Mouse (Mus musculus) forebrain, embryonic 14.5 days (tissue): ENCODE results near the gene Lamtor4. TPM values are rescaled to one million over a fixed set of nuclear protein-coding genes. Genes with fewer than 3 reads are reported as not detected.
A peak's percentile ranks its signal among the peaks of the same experiment; 100 is the strongest.

Source experiments
- ATAC-seq: fragments of 200-750 bp; cut with Nextera tagmentation; 2 replicates; pipeline ENCODE4 v1.8.0; 2017; ENCODE audit warnings: mild to moderate bottlenecking, moderate library complexity
- DNase-seq: peaks from one replicate; pipeline ENCODE4 v3.0.0-alpha.2; 2015; ENCODE audit warnings: low spot score
- H3K27ac ChIP-seq: fragments of 300-500 bp; sonication (generic); 2 replicates; pipeline ENCODE4 v1.5.1; 2014; ENCODE audit warnings: low read depth, mild to moderate bottlenecking, control low read depth, low read length, moderate library complexity
- H3K27me3 ChIP-seq: fragments of 300-500 bp; sonication (generic); replicated peaks from 2 replicates; pipeline ENCODE4 v1.6.1; 2014; ENCODE audit warnings: low read length, control low read depth, mixed read lengths; ENCODE audit not compliant: control insufficient read depth, insufficient read depth
- H3K36me3 ChIP-seq: fragments of 300-500 bp; sonication (generic); 2 replicates; pipeline ENCODE4 v1.6.1; 2014; ENCODE audit warnings: low read length, control low read depth; ENCODE audit not compliant: control insufficient read depth, insufficient read depth
- H3K4me1 ChIP-seq: fragments of 300-500 bp; sonication (generic); 2 replicates; pipeline ENCODE4 v1.6.1; 2014; ENCODE audit warnings: antibody characterized with exemption, low read length, control low read depth; ENCODE audit not compliant: control insufficient read depth, insufficient read depth
- H3K4me2 ChIP-seq: fragments of 300-500 bp; sonication (generic); 2 replicates; pipeline ENCODE4 v1.6.1; 2014; ENCODE audit warnings: mild to moderate bottlenecking, control low read depth, low read length
- H3K4me3 ChIP-seq: fragments of 300-500 bp; sonication (generic); 2 replicates; pipeline ENCODE4 v1.5.1; 2014; ENCODE audit warnings: low read depth, low read length, control low read depth
- H3K9ac ChIP-seq: fragments of 300-500 bp; sonication (generic); 2 replicates; pipeline ENCODE4 v1.6.1; 2014; ENCODE audit warnings: mild to moderate bottlenecking, low read length, control low read depth, moderate library complexity
- H3K9me3 ChIP-seq: fragments of 300-500 bp; sonication (generic); replicated peaks from 2 replicates; pipeline ENCODE4 v1.6.1; 2016; ENCODE audit warnings: low read length, control low read depth, mixed read lengths; ENCODE audit not compliant: control insufficient read depth
- WGBS: fragments of 180-500 bp; shearing (Covaris S2); extraction: QIAGEN DNeasy Blood & Tissue Kit; methylation state at CpG from one replicate; pipeline ENCODE4 v1.1.7; 2014; 5-methylcytosine and 5-hydroxymethylcytosine counted together
- polyA plus RNA-seq: library from polyadenylated mRNA; unstranded; fragments of >200 nt; fragmentation: Nextera tagmentation; extraction: Ambion mirVana; gene quantifications from 2 replicates; pipeline ENCODE4 v1.2.1, GENCODE M21; 2014

Lamtor4 gene
- polyA plus RNA-seq, 1 experiment from 2014 or later: 88.2 TPM

- DNase-seq (peak; percentile 94), ATAC-seq (peak; percentile 95)
- H3K36me3 ChIP-seq: peaks cover 39% of the 10 kb centered on the region
- H3K4me3 ChIP-seq: peak within 1 kb of the TSS; percentile 90
- no peaks in the 10 kb centered on the region for H3K9me3 ChIP-seq
- H3K4me2 ChIP-seq: peak within 1 kb of the TSS; percentile 97
- peak within 1 kb of the TSS; percentile 65; the same call in 1 of the 2 replicates for H3K27ac ChIP-seq
- peaks cover 5% of the 10 kb centered on the region for H3K4me1 ChIP-seq
- H3K27me3 ChIP-seq: no peaks in the 10 kb centered on the region
- peak within 1 kb of the TSS; percentile 95 for H3K9ac ChIP-seq
- WGBS: under 1% methylated on average over 64 of the region's 71 CpGs
Measured at GRCm38 (mm10) chr5:138263260-138264206, 8.3 kb downstream of the Lamtor4 start, which contains the start of gene BC037034. BC037034 (minus strand) TSS chr5:138264033.

GRCm38 (mm10) chr5:138264207-138264578, 8.9 kb downstream of the Lamtor4 start:
- H3K9me3 ChIP-seq: no peaks in the 10 kb centered on the region
- peaks cover 32% of the 10 kb centered on the region for H3K36me3 ChIP-seq
- peak overlapping the region; percentile 97 for H3K4me2 ChIP-seq
- peak overlapping the region; percentile 65; the same call in 1 of the 2 replicates for H3K27ac ChIP-seq
- no peaks in the 10 kb centered on the region for H3K27me3 ChIP-seq
- peak overlapping the region; percentile 90 for H3K4me3 ChIP-seq
- DNase-seq: no peak
- peak; percentile 13; the same call in 1 of the 2 replicates for ATAC-seq
- WGBS: 17% methylated on average over 6 of the region's 6 CpGs
- peak overlapping the region; percentile 95 for H3K9ac ChIP-seq
- peaks cover 5% of the 10 kb centered on the region for H3K4me1 ChIP-seq

GRCm38 (mm10) chr5:138265712-138266111, 10.4 kb downstream of the Lamtor4 start:
- ATAC-seq: no peak
- 93% methylated on average over 4 of the region's 4 CpGs for WGBS
- peaks cover 5% of the 10 kb centered on the region for H3K4me1 ChIP-seq
- no peak overlapping the region for H3K4me3 ChIP-seq
- no peak overlapping the region for H3K27ac ChIP-seq
- no peaks in the 10 kb centered on the region for H3K27me3 ChIP-seq
- no peaks in the 10 kb centered on the region for H3K9me3 ChIP-seq
- no peak for DNase-seq
- H3K36me3 ChIP-seq: peaks cover 17% of the 10 kb centered on the region
- no peak overlapping the region for H3K4me2 ChIP-seq
- no peak overlapping the region for H3K9ac ChIP-seq

GRCm38 (mm10) chr5:138267114-138267513, 11.8 kb downstream of the Lamtor4 start:
- Histone ChIP-seq H3K4me2 (no peak overlapping the region), H3K4me3 (no peak overlapping the region), H3K27me3 (no peaks in the 10 kb centered on the region), H3K36me3 (peaks cover 3% of the 10 kb centered on the region; the same call in 1 of the 2 replicates), H3K9ac (no peak overlapping the region), H3K4me1 (peaks cover 5% of the 10 kb centered on the region), H3K27ac (no peak overlapping the region), H3K9me3 (no peaks in the 10 kb centered on the region)
- WGBS: 89% methylated on average over 3 of the region's 3 CpGs
- DNase-seq (no peak), ATAC-seq (no peak)

GRCm38 (mm10) chr5:138268980-138269379, 13.7 kb downstream of the Lamtor4 start:
- Histone ChIP-seq H3K27me3 (no peaks in the 10 kb centered on the region), H3K9me3 (no peaks in the 10 kb centered on the region), H3K9ac (no peak overlapping the region), H3K4me2 (no peak overlapping the region), H3K36me3 (peaks cover 4% of the 10 kb centered on the region), H3K27ac (no peak overlapping the region), H3K4me3 (no peak overlapping the region), H3K4me1 (peaks cover 3% of the 10 kb centered on the region; the same call in 1 of the 2 replicates)
- ATAC-seq: no peak
- WGBS: 82% methylated on average over 4 of the region's 4 CpGs
- DNase-seq: no peak

- 53% methylated on average over 3 of the region's 3 CpGs for WGBS
- peaks cover 11% of the 10 kb centered on the region for H3K36me3 ChIP-seq
- H3K4me3 ChIP-seq: no peak overlapping the region
- no peak overlapping the region for H3K4me2 ChIP-seq
- DNase-seq (no peak), ATAC-seq (no peak)
- H3K27me3 ChIP-seq: no peaks in the 10 kb centered on the region
- no peak overlapping the region for H3K27ac ChIP-seq
- H3K9me3 ChIP-seq: no peaks in the 10 kb centered on the region
- no peak overlapping the region for H3K9ac ChIP-seq
- peaks cover 16% of the 10 kb centered on the region for H3K4me1 ChIP-seq
Measured at GRCm38 (mm10) chr5:138271232-138271631, 15.9 kb downstream of the Lamtor4 start.

- Histone ChIP-seq H3K9me3 (no peaks in the 10 kb centered on the region), H3K27me3 (no peaks in the 10 kb centered on the region), H3K4me3 (0 out of 2 replicates have a peak within 1 kb of the TSS, but pooled peaks have one; percentile 0), H3K27ac (no peak within 1 kb of the TSS), H3K36me3 (peaks cover 18% of the 10 kb centered on the region), H3K4me1 (peaks cover 28% of the 10 kb centered on the region), H3K4me2 (peak within 1 kb of the TSS; percentile 34), H3K9ac (peak within 1 kb of the TSS; percentile 29; the same call in 1 of the 2 replicates)
- 1% methylated on average over 12 of the region's 12 CpGs for WGBS
- ATAC-seq (peak; percentile 45; the same call in 1 of the 2 replicates), DNase-seq (peak; percentile 24)
Measured at GRCm38 (mm10) chr5:138272409-138272923, 17.2 kb downstream of the Lamtor4 start, which contains the start of gene Gal3st4. Gal3st4 (minus strand) TSS chr5:138272840.

GRCm38 (mm10) chr5:138274186-138274585, 18.9 kb downstream of the Lamtor4 start:
- H3K36me3 ChIP-seq: peaks cover 25% of the 10 kb centered on the region
- H3K9ac ChIP-seq: no peak overlapping the region
- H3K4me2 ChIP-seq: no peak overlapping the region
- DNase-seq (no peak), ATAC-seq (no peak)
- H3K4me1 ChIP-seq: peaks cover 39% of the 10 kb centered on the region
- no peaks in the 10 kb centered on the region for H3K9me3 ChIP-seq
- H3K27me3 ChIP-seq: no peaks in the 10 kb centered on the region
- no peak overlapping the region for H3K4me3 ChIP-seq
- WGBS: 61% methylated on average over 8 of the region's 8 CpGs
- no peak overlapping the region for H3K27ac ChIP-seq
